Mouse (Mus musculus): Measurements from ENCODE around the gene Ciao2b. TPM values are rescaled to one million over a fixed set of nuclear protein-coding genes. Genes with fewer than 3 reads are reported as not detected.

Gene Ciao2b
- total and polyA plus RNA-seq, 3 experiments: 72.2 to 81.1 (median 76.4) TPM

- H3K9me3 ChIP-seq (replicated peaks; ENCODE audit: low read length): no peaks in the 10 kb centered on the region
- in situ Hi-C loops (cut with MboI; ENCODE audit: low pct_ligation_motif_present, low pct_unique_long_range_greater_than_20kb, low sequenced_read_pairs): no loop called here
- peaks cover 17 to 45% of the 10 kb centered on the region in 2 experiments for H3K36me3 ChIP-seq (replicated peaks in 1 of 2; ENCODE audit: control insufficient read depth in 1 of 2, insufficient read depth in 1 of 2, low read length in 1 of 2)
- no peaks in the 10 kb centered on the region for H3K27me3 ChIP-seq (replicated peaks)
- peak overlapping the region; percentile 42 for H3K27ac ChIP-seq (ENCODE audit: insufficient read depth, low read depth)
- peaks cover 13 to 38% of the 10 kb centered on the region in 2 experiments for H3K4me1 ChIP-seq (ENCODE audit: control insufficient read depth in 1 of 2, insufficient read depth in 2 of 2)
- DNase-seq (ENCODE audit: extremely low read depth): no peak
- TF ChIP-seq ZNF384 (IDR thresholded peaks at IDR 0.05; ENCODE audit: low read depth, low read length) (no peak), RCOR1 (conservative IDR thresholded peaks at IDR 0.05; ENCODE audit: low read depth, low read length) (no peak), UBTF (IDR thresholded peaks at IDR 0.05; ENCODE audit: low read depth, low read length) (peak; percentile 58; the same call in 1 of the 2 replicates), PAX5 (IDR thresholded peaks at IDR 0.05; ENCODE audit: low read length) (no peak), SIN3A (IDR thresholded peaks at IDR 0.05; ENCODE audit: low read length) (no peak), MXI1 (IDR thresholded peaks at IDR 0.05; ENCODE audit: low read depth, low read length) (peak; percentile 68; the same call in 1 of the 2 replicates), KAT2A (IDR thresholded peaks at IDR 0.05; ENCODE audit: insufficient replicate concordance, low read length) (no peak), IRF4 (IDR thresholded peaks at IDR 0.05; ENCODE audit: low read depth, low read length) (no peak; the same call in 1 of the 2 replicates), JUND (conservative IDR thresholded peaks at IDR 0.05; ENCODE audit: low read depth, low read length) (no peak), TCF12 (IDR thresholded peaks at IDR 0.05; ENCODE audit: low read depth, low read length) (0 out of 2 replicates have a peak, but pooled peaks have one; percentile 16), EP300 (IDR thresholded peaks at IDR 0.05; ENCODE audit: low read length) (no peak)
- peak overlapping the region; percentile 71 for H3K9ac ChIP-seq (ENCODE audit: insufficient read depth, low read depth)
- H3K4me2 ChIP-seq (ENCODE audit: insufficient read depth, low read depth, poor library complexity, severe bottlenecking): peak overlapping the region; percentile 56
- H3K4me3 ChIP-seq (replicated peaks in 1 of 3; ENCODE audit: low read depth in 2 of 3, low read length in 2 of 3, poor library complexity in 1 of 3): peak overlapping the region; percentile 79 to 87 (median 82)
- H3K79me2 ChIP-seq (replicated peaks; ENCODE audit: control insufficient read depth, extremely low read depth, insufficient read depth, poor library complexity, severe bottlenecking): no peaks in the 10 kb centered on the region
- dilution Hi-C loops (cut with MboI; ENCODE audit: extremely low pct_ligation_motif_present, extremely low pct_unique_long_range_greater_than_20kb, low sequenced_read_pairs): no loop called here
These were observed 11.2 kb downstream of the Ciao2b start for GRCm38 (mm10) chr8:104630574-104630973.

- H3K9me3 ChIP-seq (replicated peaks; ENCODE audit: low read length): no peaks in the 10 kb centered on the region
- TF ChIP-seq IRF4 (IDR thresholded peaks at IDR 0.05; ENCODE audit: low read depth, low read length) (no peak), CTCF (conservative IDR thresholded peaks at IDR 0.05 in 1 of 2, IDR thresholded peaks at IDR 0.05 in 1 of 2; ENCODE audit: low read depth in 2 of 2, low read length in 2 of 2) (no peak), GABPA (IDR thresholded peaks at IDR 0.05; ENCODE audit: insufficient replicate concordance, low read depth, low read length) (no peak)
- H3K79me2 ChIP-seq (replicated peaks; ENCODE audit: control insufficient read depth, extremely low read depth, insufficient read depth, poor library complexity, severe bottlenecking): no peaks in the 10 kb centered on the region
- peak overlapping the region; percentile 71; the same call in 1 of the 2 replicates for H3K9ac ChIP-seq (ENCODE audit: insufficient read depth, low read depth)
- no peak for DNase-seq (ENCODE audit: extremely low read depth)
- H3K4me1 ChIP-seq (ENCODE audit: control insufficient read depth in 1 of 2, insufficient read depth in 2 of 2): peaks cover 13 to 40% of the 10 kb centered on the region in 2 experiments
- no peaks in the 10 kb centered on the region for H3K27me3 ChIP-seq (replicated peaks)
- H3K27ac ChIP-seq (ENCODE audit: insufficient read depth, low read depth): no peak overlapping the region
- in situ Hi-C loops (cut with MboI; ENCODE audit: low pct_ligation_motif_present, low pct_unique_long_range_greater_than_20kb, low sequenced_read_pairs): no loop called here
- peak overlapping the region; percentile 79 to 87 (median 82) for H3K4me3 ChIP-seq (replicated peaks in 1 of 3; ENCODE audit: low read depth in 2 of 3, low read length in 2 of 3, poor library complexity in 1 of 3)
- peaks cover 14 to 40% of the 10 kb centered on the region in 2 experiments for H3K36me3 ChIP-seq (replicated peaks in 1 of 2; ENCODE audit: control insufficient read depth in 1 of 2, insufficient read depth in 1 of 2, low read length in 1 of 2)
- dilution Hi-C loops (cut with MboI; ENCODE audit: extremely low pct_ligation_motif_present, extremely low pct_unique_long_range_greater_than_20kb, low sequenced_read_pairs): no loop called here
- H3K4me2 ChIP-seq (ENCODE audit: insufficient read depth, low read depth, poor library complexity, severe bottlenecking): peak overlapping the region; percentile 56
These were observed 11.7 kb downstream of the Ciao2b start for GRCm38 (mm10) chr8:104630111-104630479.

All from CH12.LX (cell line).